Mouse (Mus musculus): ENCODE data around the gene S100a4. TPM values are rescaled to one million over a fixed set of nuclear protein-coding genes. Genes with fewer than 3 reads are reported as not detected.
A peak's percentile ranks its signal among the peaks of the same experiment; 100 is the strongest.

Gene S100a4
- polyA plus RNA-seq, 1 experiment from 2014 or later = 1.6 TPM

DNA sequence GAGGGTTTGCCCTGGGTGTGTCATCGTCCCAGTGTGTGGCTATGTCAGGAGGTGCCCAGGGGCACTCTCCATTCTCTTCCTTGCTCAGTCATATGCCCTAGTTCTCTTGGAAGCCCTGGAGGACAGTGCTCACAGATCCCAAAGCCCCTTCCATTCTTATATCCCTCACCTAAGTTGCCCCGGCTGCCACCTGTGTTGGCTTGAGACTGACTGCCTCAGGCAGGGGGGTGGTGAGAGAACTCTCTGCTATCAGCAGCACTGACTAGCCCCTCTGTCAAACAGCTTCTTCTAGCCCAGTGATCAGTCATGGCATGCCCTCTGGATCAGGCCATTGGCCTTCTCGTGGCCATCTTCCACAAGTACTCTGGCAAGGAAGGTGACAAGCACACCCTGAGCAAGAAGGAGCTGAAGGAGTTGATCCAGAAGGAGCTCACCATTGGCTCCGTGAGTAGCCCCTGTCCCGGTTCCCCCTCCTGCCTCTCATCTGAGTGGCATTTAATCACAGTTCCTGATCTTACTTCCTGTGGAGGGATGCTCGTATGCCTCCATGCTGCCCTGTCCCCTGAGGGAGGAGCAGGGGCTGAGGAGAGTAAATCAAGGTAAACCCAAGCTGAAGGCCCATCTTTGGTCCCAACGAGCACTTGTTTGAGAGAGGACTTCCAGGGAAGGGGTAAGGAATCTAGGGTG is 10.0 kb downstream of the S100a4 start:
- no peak overlapping the region for H3K9ac ChIP-seq
- H3K4me3 ChIP-seq (replicated peaks) = no peak overlapping the region
- H3K27ac ChIP-seq = no peak overlapping the region
- H3K9me3 ChIP-seq = no peaks in the 10 kb centered on the region; the same call in 1 of the 2 replicates
- peaks cover 21% of the 10 kb centered on the region for H3K27me3 ChIP-seq
- ATAC-seq (ENCODE audit: low FRiP score) = no peak
- peak overlapping the region; percentile 65 for H3K4me2 ChIP-seq
- WGBS = 73% methylated on average over 7 of the region's 7 CpGs
- H3K36me3 ChIP-seq (replicated peaks) = no peaks in the 10 kb centered on the region
- peaks cover 6% of the 10 kb centered on the region for H3K4me1 ChIP-seq

DNA sequence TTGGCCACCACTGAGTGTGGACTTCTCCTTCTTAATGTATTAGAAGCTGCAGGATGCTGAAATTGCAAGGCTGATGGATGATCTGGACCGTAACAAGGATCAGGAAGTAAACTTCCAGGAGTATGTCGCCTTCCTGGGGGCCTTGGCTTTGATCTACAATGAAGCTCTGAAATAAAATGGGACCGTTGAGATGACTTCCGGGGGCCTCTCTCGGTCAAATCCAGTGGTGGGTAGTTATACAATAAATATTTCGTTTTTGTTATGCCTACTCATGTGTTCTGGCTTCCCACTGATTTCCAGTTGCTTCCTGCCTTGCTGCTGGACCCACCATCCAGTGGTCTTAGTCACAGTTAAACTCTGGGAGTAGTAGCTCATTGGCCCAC is 10.6 kb downstream of the S100a4 start:
- Histone ChIP-seq H3K9ac (no peak overlapping the region), H3K4me3 (replicated peaks) (no peak overlapping the region), H3K27ac (no peak overlapping the region), H3K9me3 (no peaks in the 10 kb centered on the region; the same call in 1 of the 2 replicates), H3K4me1 (peaks cover 6% of the 10 kb centered on the region), H3K27me3 (peaks cover 21% of the 10 kb centered on the region), H3K4me2 (no peak overlapping the region), H3K36me3 (replicated peaks) (no peaks in the 10 kb centered on the region)
- no peak for ATAC-seq (ENCODE audit: low FRiP score)
- WGBS = 91% methylated on average over 6 of the region's 6 CpGs

DNA sequence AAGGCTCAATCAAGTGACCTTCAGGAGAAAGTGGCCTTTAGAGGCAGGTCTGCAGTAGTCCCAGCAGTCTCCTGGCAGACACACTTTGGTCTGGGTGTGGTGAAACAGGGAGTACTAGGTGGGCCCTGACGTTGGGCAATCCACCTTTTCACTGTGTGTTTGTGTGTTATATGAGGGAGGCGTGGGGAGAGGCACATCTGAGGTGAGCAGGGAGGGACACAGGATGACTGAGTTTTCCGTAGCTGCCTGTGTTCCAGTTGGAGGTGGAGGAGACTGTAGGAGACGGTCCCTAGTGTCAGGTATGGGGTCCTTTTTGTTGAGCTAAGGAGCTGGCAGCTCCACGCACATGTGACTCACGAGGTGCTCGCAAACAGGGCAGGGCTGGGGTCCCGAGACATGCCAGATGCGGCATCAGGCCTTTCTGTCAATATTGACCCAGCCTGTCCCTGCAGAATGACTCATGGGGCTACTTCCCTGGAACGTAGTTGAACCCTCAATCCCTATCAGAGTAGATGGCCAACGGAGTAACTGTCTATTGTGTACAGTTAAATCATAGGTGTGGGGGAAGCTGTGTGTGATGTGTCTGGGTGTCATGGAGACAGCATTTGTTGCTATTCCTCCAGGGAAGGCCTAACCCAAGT is 11.2 kb downstream of the S100a4 start:
- peaks cover 6% of the 10 kb centered on the region for H3K4me1 ChIP-seq
- H3K36me3 ChIP-seq (replicated peaks) = no peaks in the 10 kb centered on the region
- WGBS = 84% methylated on average over 11 of the region's 11 CpGs
- H3K27me3 ChIP-seq = peaks cover 21% of the 10 kb centered on the region
- H3K4me3 ChIP-seq (replicated peaks) = no peak overlapping the region
- no peak overlapping the region for H3K27ac ChIP-seq
- ATAC-seq (ENCODE audit: low FRiP score) = 0 out of 2 replicates have a peak, but pooled peaks have one; percentile 2
- H3K4me2 ChIP-seq = no peak overlapping the region
- H3K9ac ChIP-seq = no peak overlapping the region
- no peaks in the 10 kb centered on the region; the same call in 1 of the 2 replicates for H3K9me3 ChIP-seq

DNA sequence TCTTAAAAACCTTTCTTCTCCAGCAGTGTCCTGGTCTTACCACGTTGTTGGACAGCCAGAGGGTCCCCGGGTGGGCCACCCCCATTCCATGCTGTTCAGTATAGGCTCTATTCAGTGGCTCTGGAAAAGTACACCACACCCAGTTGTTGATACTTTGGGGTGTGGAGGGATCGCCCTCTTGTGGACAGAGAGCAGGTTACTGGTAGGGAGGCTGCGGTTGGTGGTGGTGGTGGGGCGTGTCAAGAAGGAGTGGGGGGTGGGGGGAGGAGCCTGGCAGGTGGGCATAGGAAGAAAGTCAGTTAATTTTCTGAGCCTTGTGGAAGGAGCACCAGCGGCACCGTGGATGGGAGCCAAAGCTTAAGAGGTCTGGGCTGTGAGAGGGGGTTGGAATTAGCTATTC is 11.8 kb downstream of the S100a4 start:
- Histone ChIP-seq H3K9ac (no peak overlapping the region), H3K36me3 (replicated peaks) (no peaks in the 10 kb centered on the region), H3K27me3 (peaks cover 19% of the 10 kb centered on the region), H3K9me3 (no peaks in the 10 kb centered on the region; the same call in 1 of the 2 replicates), H3K4me2 (no peak overlapping the region), H3K4me3 (replicated peaks) (no peak overlapping the region), H3K4me1 (peaks cover 6% of the 10 kb centered on the region), H3K27ac (no peak overlapping the region)
- 9% methylated on average over 7 of the region's 7 CpGs for WGBS
- peak; percentile 54; the same call in 1 of the 2 replicates for ATAC-seq (ENCODE audit: low FRiP score)

DNA sequence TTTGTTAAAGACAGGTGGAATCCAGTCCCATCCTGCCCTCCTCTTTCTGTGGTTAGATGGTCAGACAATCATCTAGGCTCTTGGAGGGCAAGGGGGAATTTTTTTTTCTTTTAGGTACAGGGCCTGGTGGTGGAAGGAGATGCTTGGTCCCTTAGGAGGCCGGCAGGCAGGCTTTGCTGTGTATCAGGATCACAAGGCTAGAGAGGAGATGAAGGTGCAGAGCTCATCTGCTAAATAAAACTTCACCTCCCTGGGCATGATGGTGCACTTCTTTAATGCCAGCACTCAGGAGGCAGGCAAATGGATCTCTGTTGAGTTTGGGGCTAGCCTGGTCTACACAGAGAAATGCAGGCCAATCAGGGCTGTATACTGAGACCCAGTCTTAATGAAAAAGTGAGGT is 12.3 kb downstream of the S100a4 start:
- Histone ChIP-seq H3K9ac (no peak overlapping the region), H3K36me3 (replicated peaks) (no peaks in the 10 kb centered on the region), H3K4me2 (no peak overlapping the region), H3K4me3 (replicated peaks) (no peak overlapping the region), H3K9me3 (no peaks in the 10 kb centered on the region; the same call in 1 of the 2 replicates), H3K27ac (no peak overlapping the region), H3K4me1 (peaks cover 6% of the 10 kb centered on the region), H3K27me3 (peaks cover 19% of the 10 kb centered on the region)
- no peak for ATAC-seq (ENCODE audit: low FRiP score)
- WGBS = 83% methylated on average over 1 of the region's 1 CpGs

DNA sequence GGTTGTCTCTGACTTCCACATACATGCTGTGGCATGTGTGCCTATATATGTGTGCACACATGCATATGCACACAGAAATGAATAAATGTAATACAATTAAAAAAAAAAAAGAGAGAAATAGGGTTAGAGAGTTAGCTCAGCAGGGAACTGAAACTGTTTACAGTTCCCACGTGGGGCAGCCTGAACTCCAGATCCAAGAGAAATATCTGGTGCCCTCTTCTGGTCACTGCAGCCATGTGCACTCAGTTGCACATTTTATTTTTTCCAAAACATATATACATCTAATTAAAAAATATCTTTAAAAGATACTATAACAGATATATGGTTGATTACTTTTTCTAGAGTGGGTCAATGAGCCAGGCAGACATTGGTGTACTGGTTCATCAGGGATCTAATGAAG is 14.0 kb downstream of the S100a4 start:
- ATAC-seq (ENCODE audit: low FRiP score) = no peak
- WGBS = 13% methylated on average over 1 of the region's 1 CpGs
- H3K36me3 ChIP-seq (replicated peaks) = no peaks in the 10 kb centered on the region
- no peak overlapping the region for H3K4me3 ChIP-seq (replicated peaks)
- peaks cover 13% of the 10 kb centered on the region for H3K27me3 ChIP-seq
- H3K9ac ChIP-seq = no peak overlapping the region
- H3K4me2 ChIP-seq = no peak overlapping the region
- no peak overlapping the region for H3K27ac ChIP-seq
- H3K4me1 ChIP-seq = peaks cover 6% of the 10 kb centered on the region
- no peaks in the 10 kb centered on the region; the same call in 1 of the 2 replicates for H3K9me3 ChIP-seq

DNA sequence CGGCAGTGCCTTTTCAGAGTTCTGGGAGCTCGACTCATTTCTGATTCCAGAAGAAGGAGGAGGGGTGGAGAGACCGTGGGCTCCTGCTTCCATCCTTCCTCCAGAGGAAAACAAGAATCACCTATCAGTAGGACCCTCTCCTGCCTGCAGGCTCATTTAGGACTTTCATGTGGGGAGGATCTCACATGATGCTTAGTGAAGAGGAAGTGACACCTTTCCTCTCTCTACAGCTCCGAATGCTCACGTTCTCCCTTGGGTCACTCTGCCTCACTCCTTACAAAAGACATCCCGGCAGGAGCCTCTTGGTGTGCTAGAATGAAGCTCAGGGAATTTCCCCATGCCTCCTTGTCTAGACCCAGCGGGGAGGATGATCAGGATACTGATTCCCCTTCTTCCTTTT is 18.0 kb downstream of the S100a4 start:
- H3K27ac ChIP-seq = no peak overlapping the region
- no peak overlapping the region for H3K4me2 ChIP-seq
- H3K9ac ChIP-seq = no peak overlapping the region
- ATAC-seq (ENCODE audit: low FRiP score) = no peak
- H3K4me1 ChIP-seq = peaks cover 27% of the 10 kb centered on the region
- no peaks in the 10 kb centered on the region; the same call in 1 of the 2 replicates for H3K9me3 ChIP-seq
- 55% methylated on average over 7 of the region's 7 CpGs for WGBS
- H3K4me3 ChIP-seq (replicated peaks) = no peak overlapping the region
- H3K36me3 ChIP-seq (replicated peaks) = no peaks in the 10 kb centered on the region
- no peaks in the 10 kb centered on the region; the same call in 1 of the 2 replicates for H3K27me3 ChIP-seq

DNA sequence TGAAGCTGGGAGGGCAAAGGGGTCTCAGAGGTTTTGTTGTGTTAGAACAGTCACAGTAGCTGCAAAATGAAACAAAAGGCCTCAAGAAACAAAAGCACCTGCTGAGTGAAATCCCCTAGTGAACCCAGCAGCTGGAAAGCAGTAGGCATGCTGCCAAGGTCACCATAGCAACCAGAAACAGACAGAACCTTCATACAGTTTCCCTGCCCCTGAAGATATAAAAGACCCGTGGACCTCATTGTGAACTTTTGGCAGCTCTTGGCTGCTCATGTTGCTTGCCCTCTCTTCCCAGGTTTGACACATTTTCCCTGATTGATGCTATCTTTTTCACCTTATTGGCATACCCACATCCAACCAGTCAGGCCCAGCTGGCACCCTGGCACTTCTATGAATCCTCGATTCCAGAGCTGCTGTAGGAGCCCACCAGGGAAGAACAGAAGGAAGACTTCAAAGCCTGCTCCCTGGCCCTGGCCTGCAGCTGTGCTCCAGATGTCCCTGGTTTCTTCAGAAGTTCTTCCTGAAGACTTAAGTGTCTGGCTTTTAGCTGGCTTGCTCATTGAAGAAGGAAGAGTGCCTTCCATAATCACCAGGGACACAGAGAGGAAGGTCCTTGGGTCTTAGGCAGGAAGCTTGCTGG is 20.0 kb downstream of the S100a4 start:
- H3K4me3 ChIP-seq (replicated peaks) = no peak overlapping the region
- peak; percentile 77; the same call in 1 of the 2 replicates for ATAC-seq (ENCODE audit: low FRiP score)
- WGBS = 9% methylated on average over 2 of the region's 2 CpGs
- H3K36me3 ChIP-seq (replicated peaks) = no peaks in the 10 kb centered on the region
- H3K27ac ChIP-seq = peak overlapping the region; percentile 69
- no peaks in the 10 kb centered on the region for H3K9me3 ChIP-seq
- H3K4me1 ChIP-seq = peaks cover 27% of the 10 kb centered on the region
- H3K27me3 ChIP-seq = no peaks in the 10 kb centered on the region; the same call in 1 of the 2 replicates
- H3K4me2 ChIP-seq = no peak overlapping the region
- no peak overlapping the region for H3K9ac ChIP-seq

DNA sequence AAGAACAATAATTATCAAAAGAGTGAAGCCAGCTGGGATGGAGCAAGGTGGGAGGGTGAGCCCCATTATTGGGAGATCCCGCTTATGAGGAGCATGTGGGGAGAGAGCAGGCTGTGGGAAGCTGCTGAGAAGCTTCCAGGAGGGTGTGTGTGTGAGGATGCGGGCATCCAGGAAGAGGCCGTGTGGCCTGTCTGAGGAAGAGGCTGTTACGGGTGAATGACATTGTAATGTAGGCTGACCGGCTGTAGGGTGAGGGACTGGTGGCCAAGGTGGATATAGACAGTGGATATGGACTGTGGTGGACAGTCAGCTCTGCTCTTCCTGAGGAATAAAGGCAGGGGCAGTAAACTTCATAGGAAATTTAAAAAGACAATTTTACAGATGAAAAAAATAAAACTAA is 21.9 kb downstream of the S100a4 start:
- H3K36me3 ChIP-seq (replicated peaks) = no peaks in the 10 kb centered on the region
- no peak overlapping the region for H3K4me3 ChIP-seq (replicated peaks)
- no peaks in the 10 kb centered on the region; the same call in 1 of the 2 replicates for H3K27me3 ChIP-seq
- H3K9me3 ChIP-seq = no peaks in the 10 kb centered on the region
- no peak overlapping the region for H3K4me2 ChIP-seq
- H3K4me1 ChIP-seq = peaks cover 27% of the 10 kb centered on the region
- H3K9ac ChIP-seq = no peak overlapping the region
- H3K27ac ChIP-seq = no peak overlapping the region
- WGBS = 86% methylated on average over 5 of the region's 5 CpGs
- ATAC-seq (ENCODE audit: low FRiP score) = no peak

DNA sequence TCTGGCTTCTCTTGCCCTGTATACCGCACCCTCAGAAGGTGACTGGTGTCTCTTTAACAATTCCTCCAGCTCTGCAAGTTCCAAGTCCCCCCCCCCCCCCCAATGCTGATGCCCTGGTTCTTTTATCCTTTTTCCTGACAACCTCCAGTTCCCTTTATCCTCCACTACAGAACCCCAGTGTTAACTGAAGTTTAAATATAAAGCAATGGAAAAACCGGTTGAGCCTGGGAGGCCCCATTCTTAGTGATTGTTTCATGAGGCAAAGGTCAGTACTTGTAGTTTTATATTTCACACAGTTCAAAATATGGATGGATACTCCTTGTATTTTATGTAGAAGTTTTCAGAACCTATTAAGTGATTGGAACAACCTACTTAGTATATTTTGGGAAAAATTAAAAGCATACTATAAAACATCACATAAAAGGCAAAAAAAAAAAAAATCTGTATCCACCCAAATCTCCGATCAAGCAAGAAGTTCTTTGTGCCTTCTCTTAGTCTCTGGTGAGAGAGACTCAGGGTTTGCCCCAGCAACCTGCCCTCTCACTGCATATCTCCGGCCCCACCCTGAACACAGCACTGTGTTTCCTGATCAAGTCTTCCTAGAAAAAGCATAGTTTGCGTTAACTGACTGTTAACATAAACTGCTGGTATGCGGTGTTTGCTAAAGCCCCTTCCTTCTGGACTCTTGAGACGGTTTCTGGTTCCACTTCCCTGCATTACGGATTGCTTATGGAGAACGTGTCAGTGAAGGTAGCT is 22.9 kb downstream of the S100a4 start:
- Histone ChIP-seq H3K9me3 (no peaks in the 10 kb centered on the region), H3K4me1 (peaks cover 27% of the 10 kb centered on the region), H3K27me3 (no peaks in the 10 kb centered on the region; the same call in 1 of the 2 replicates), H3K36me3 (replicated peaks) (no peaks in the 10 kb centered on the region), H3K9ac (no peak overlapping the region), H3K4me2 (no peak overlapping the region), H3K4me3 (replicated peaks) (no peak overlapping the region), H3K27ac (no peak overlapping the region)
- ATAC-seq (ENCODE audit: low FRiP score) = no peak
- 82% methylated on average over 9 of the region's 9 CpGs for WGBS

DNA sequence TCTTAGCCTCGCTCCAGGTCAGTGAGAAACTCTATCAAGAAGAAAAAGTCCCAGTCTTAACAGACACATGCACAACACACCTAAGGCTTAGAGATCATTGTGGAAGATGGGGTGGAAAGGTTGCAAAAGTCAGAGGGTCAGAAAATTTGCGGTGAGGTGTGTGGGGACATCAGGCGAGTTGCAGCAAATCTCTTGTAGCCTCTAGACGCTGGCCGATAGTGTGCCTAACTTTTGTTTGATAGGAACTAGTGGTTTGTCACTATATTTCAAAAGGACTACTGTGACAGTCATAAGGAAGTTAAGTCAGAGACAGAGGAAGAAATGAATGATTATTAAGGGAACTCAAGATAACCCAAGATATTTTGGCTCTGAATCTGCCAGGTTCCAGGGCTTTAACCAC is 23.8 kb downstream of the S100a4 start:
- Histone ChIP-seq H3K36me3 (replicated peaks) (no peaks in the 10 kb centered on the region), H3K4me2 (no peak overlapping the region), H3K27me3 (no peaks in the 10 kb centered on the region), H3K4me1 (peaks cover 27% of the 10 kb centered on the region), H3K27ac (no peak overlapping the region), H3K9me3 (no peaks in the 10 kb centered on the region), H3K9ac (no peak overlapping the region), H3K4me3 (replicated peaks) (no peak overlapping the region)
- ATAC-seq (ENCODE audit: low FRiP score) = no peak
- 96% methylated on average over 5 of the region's 5 CpGs for WGBS

DNA sequence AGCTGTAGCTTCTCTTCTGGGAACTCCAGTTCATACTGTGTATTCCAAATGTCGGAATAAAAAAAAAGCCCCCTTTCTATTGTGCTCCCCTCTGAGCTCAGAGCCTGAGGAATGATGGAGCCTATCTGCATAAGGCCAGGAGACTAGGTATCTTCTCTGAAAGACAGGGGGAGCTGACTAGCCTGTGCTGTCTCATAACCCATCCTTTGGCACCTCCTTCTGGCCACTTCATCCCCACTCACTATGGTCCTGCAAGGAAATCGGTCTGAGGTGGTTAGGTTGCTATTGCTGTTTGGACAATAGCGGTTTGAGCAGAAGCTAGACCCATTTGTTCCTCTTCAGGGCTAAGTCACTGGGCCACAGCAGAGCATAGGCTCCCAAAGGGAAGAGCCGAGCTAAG is 24.2 kb downstream of the S100a4 start:
- 68% methylated on average over 4 of the region's 4 CpGs for WGBS
- Histone ChIP-seq H3K4me3 (replicated peaks) (no peak overlapping the region), H3K4me1 (peaks cover 25% of the 10 kb centered on the region), H3K9me3 (no peaks in the 10 kb centered on the region), H3K9ac (no peak overlapping the region), H3K27ac (no peak overlapping the region), H3K27me3 (no peaks in the 10 kb centered on the region), H3K4me2 (no peak overlapping the region), H3K36me3 (replicated peaks) (no peaks in the 10 kb centered on the region)
- ATAC-seq (ENCODE audit: low FRiP score) = no peak
